Mouse (Mus musculus) CD4-positive naive resting alpha-beta T cell, adult 76 days (primary cell): ENCODE measurements around the gene Atic. TPM values are rescaled to one million over a fixed set of nuclear protein-coding genes. Genes with fewer than 3 reads are reported as not detected.

Source experiments
- total RNA-seq: library from RNA; stranded (reverse); gene quantifications from one replicate; pipeline ENCODE4 v1.2.4, GENCODE M21; 2023

The Atic gene
- 57.7 TPM for total RNA-seq

GRCm38 (mm10) chr1:71556688-71557612, at the start of gene Atic:
Atic (plus strand) TSS chr1:71557150.

Other genes starting within 250 kb of the Atic start
- gene Abca12, start 142.2 kb upstream of the Atic start, total RNA-seq = not detected
- gene Fn1, start 96.0 kb downstream of the Atic start, total RNA-seq = 2.5 TPM